Mouse (Mus musculus) left cerebral cortex, postnatal 36 days (tissue): ENCODE data around the gene Slc7a3. TPM values are rescaled to one million over a fixed set of nuclear protein-coding genes. Genes with fewer than 3 reads are reported as not detected.
"Not testable (repeated sequence)": the region's sequence is repeated elsewhere in the genome, so short reads cannot be mapped to it uniquely, and the experiment has no call there.

Experiments
- DNase-seq, 2 experiments: peaks; one replicate each; pipeline ENCODE4 v3.0.0; 2021 to 2022; ENCODE audit warnings: low spot score in 2 of 2, mixed read lengths in 1 of 2
- intact Hi-C: fragments of 180-260 bp; cut with DNase I; formaldehyde crosslinking; loops from one replicate; pipeline ENCODE4 v1.15.1; 2025
- total RNA-seq, 2 experiments: library from RNA; stranded (reverse); gene quantifications; 2 replicates each; pipeline ENCODE4 v1.2.3; 2021

Slc7a3 gene
- total RNA-seq: 1 to 10 TPM; 6.4 to 7.2 TPM

DNA sequence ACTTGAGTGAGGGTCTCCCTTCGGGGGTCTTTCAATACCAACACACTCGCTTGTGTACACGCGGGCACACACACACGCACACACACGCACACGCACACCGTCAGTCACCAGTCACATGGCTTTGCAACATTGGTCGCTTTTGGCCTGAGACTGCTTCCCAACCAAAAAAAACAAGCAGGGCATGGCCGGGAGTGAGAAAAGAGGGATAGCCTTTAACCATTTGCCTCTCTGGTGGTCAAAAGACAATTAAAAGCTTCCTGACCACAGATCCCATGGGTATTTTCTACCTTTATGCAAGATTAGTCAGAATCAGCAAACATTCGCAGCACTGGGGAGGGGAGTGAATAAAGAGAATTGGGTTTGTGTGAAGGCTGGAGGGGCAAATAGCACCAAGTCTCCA lies at the start of gene Slc7a3:
Gene Slc7a3 (minus strand): TSS at position 101 of the 400 bp plus-strand sequence.
- intact Hi-C loops: no loop called here
- DNase-seq: no peak

DNA sequence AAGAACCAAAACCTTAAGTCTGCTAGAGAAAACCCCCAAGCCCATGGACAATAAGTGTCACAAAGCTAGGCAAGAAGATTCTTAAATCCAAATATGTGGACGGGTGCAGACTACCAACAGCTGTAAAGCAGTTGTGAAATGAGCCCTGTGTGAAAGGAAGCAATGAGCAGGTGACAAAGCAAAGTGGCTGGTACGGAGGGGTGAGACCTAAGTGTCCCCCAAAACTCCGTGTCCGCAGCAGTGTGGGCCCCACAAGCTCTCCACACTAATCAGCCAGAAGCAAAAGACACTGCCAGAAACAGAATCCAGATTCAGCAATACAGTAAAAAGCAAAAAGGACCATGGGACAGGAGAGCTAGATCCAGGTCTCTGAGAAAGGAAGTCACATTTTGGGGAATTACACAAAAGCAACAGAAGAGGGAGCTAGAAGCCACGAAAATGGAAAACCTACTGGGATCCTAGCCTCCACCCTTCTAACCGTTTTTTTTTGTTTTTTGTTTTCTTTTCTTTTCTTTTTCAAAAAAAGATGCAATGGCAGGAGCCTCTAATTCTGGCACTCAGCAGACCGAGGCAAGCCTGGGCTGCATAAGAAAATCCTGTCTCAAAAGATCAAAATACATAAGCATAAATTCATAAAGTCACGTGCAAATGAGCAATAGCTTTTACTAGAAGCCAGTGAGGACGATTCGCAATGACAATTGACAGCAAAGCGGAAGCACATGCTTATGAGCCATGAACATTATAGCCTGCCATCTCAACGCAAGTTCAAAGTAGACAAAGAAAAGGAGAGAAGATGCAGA lies 46.4 kb upstream of the Slc7a3 start:
- peak; percentile 8 to 9 for DNase-seq
- intact Hi-C loops: loop anchor here (1.0 to 2.0 kb wide), 2 partner anchors 153 to 197 kb away; no protein-coding TSS in a partner anchor

DNA sequence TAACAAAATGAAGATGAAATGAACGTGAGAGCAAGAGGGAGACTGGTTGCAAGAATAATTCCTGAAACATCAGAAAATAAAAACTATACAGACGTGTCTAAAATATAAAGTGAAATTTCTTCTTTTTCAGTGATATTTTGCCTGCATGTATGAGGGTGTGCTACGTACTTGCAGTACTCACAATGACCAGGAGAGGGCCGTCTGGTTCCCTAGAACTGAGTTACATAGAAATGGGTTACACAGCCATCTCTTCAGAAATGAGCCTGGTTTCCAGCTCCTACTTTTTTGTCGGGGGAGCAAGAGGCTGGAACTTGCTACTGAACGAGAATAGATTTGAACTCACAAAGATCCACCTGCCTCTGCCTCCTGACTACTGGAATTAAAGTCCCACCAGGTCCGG lies 45.2 kb upstream of the Slc7a3 start:
- DNase-seq: peak; percentile 29 to 56
- intact Hi-C loops: no loop called here

DNA sequence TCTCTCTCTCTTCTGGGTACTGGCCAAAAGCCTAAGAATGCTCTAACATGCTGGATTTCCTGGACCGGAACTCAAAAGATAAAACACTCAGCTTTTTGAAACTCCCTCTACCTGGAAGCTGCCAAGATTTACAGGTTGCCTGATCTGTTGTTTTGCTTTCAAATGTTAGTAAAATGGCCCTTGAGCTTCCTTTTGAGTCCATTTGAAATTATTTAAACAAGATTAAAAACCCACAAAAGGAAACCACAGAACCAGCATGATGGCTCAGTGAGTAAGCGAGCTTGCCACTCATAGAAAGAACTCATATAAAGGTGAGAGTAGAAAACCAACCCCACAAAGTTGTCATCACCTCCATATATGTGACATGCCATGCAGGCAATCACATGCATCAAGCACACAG lies 42.7 kb upstream of the Slc7a3 start:
- no peak for DNase-seq
- intact Hi-C loops: no loop called here

DNA sequence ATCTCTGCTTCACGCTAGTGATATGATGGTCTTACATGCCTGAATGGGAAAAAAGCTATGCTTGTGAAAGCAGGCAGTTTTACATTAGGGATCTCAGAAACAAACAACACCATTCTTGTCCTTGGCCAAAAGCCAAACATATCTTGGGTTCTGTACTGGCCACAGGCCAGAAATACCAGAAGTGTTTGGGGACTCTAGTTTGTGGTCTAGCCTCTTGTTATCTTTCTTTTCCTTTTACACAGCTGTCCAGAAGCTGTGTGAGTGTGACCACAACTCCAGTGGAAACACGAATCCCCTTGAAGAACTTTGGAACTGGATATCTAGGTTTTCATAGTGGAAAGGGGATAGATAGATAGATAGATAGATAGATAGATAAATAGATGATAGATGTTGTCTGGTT lies 41.2 kb upstream of the Slc7a3 start:
- DNase-seq: no peak
- intact Hi-C loops: no loop called here

DNA sequence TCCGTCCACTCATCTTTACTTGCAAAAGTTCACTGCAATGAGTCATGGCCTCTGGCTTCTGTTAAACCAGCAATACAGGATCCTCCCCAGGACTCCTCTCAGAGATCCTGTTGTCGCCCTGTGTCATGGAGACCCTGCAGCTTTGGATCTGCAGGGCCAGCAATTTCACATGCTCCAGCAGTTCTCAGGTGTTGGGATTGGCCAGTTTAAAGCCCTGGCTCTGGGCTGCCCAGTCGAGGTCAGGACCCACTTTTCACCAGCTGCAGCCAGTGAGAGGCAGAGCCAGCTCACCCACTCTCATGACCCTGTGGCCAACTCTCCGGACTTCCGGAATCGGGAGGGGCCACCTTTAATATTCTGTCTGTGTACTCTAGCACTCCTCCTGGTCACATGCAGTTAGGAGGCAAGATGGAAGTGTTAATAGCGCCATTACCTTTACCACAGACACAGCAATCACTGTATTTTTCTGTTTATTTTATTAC lies 40.7 kb upstream of the Slc7a3 start:
- no peak for DNase-seq
- intact Hi-C loops: no loop called here

DNA sequence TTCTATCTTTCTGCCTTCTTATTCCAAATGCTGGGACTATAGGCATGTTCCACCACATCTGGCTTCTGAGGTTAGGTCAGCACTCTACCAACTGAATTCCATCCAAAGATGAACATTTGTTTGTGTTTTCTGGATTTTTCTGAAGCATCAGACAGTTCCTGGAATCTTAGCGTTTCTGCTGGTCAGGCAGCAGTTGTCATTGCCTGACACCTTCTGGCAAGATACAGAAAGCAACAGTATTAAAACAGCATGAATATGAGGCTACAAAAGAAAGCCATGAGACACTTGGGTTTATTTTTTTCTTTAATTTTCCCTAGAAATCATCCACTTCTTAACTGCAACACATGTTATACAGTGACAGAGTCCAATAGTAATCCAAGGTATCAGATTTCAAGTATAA lies 34.7 kb upstream of the Slc7a3 start:
- intact Hi-C loops: no loop called here
- no peak for DNase-seq

DNA sequence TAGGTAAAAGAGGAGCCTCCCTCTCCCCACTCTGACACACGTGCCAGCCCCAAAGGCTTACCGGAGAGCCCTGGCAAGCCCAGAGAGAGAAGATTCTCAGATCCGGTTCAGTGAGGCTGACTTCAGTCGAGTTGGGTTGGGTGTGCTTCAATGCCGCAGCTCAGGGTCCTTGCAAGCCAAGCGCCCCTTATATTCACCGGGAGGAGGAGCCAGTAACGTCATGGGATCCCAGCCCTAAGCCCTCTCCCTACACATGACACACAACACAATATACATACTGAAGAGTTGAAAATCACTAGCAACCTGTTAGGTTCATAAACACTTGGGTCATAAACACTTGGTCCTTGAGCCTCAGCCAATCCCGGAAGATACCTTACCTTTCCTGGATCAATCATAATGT lies 609 bp downstream of the Slc7a3 start:
- DNase-seq, intact Hi-C loops: not testable (repeated sequence)

DNA sequence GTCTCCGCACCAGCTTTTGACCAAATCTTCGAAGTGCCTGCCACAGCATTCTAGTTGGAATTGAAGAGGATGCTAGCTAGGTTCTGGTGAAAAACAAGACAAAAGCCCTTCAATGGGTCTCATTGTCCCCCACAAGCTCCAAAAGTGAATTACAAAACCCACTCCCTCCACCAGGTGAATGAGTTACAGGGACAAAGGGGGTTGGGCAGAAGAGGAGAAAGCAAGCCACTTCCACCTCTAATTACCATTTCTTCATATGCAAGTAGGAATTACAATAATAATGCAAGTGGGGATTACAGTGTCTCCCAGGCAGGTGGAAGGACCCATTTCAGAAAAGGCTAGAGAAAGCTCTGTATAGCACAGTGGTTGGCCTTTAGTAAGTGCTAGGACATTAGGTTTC lies 1.6 kb downstream of the Slc7a3 start:
- DNase-seq: no peak
- intact Hi-C loops: no loop called here

DNA sequence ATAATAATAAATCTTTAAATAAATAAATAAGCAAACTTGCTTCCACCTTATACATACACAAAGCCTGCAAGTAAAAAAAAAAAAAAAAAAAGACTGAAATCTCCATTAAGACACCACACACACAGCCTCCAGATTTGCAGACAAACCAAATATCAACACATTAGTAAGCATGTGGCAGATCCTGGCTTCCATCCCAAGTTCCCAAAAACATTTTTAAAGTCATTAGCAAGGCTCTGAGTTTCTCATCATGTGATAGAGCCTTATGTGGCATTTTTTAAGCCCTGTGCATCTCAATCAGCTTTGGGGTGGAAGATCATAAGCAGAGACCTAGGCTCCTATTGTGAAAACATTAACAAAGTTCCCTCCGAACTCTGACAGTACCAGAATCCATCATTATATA lies 20.6 kb downstream of the Slc7a3 start:
- intact Hi-C loops: no loop called here
- no peak for DNase-seq

DNA sequence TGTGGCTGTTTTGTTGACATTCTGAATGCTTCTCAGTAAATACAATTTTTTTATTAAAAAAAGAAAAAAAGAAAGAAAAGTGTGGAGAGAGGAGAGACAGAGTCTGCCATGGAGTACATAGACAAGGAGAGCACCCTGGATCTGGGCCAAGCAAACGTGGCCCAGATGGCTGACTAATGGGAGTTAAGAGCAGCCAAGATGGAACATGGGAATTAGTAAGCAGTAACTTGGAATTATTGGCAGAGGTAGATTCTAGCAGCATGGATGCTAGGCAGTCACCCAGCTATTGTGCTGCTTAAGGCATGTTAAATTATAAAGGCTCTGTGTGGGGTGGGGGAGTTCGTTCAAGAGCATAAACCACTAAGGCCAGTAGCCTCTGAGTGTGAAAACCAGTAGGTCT lies 22.3 kb downstream of the Slc7a3 start:
- DNase-seq: no peak
- intact Hi-C loops: no loop called here

DNA sequence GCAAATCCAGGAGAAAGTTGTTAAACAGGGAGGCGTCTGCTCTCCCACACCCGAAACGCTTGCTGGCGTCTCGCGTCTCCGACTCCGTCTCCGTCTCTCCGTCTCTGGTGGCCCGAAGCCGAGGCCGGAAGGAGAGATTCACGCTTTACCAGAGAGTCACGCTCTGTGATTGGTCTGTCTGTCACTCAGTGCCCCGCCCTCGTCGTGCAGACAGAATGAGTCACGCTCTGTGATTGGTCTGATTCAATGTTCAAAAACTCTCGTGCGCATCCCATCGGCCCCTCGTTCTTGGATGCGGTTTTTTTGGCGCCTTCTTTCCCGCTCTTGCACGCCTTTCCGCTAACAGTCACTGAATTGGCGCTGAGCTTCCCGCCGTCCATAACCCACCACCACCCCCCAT lies 26.3 kb downstream of the Slc7a3 start, which contains the start of gene Tex11:
Gene Tex11 (minus strand): TSS at position 127 of the 400 bp plus-strand sequence.
- DNase-seq: no peak
- intact Hi-C loops: no loop called here

Other genes with a start within 250 kb of the Slc7a3 start
- under 1 TPM in 1 of 2 experiments, not detected in 1; 0.10 TPM for gene Tex11, start 26.4 kb downstream of the Slc7a3 start, total RNA-seq
- 10 to 100 TPM; 73.8 to 78.0 TPM for gene Snx12, start 136.5 kb upstream of the Slc7a3 start, total RNA-seq
- 10 to 100 TPM; 15.5 to 17.0 TPM for gene Foxo4, start 168.5 kb upstream of the Slc7a3 start, total RNA-seq
- not detected for gene Gm614, start 178.0 kb upstream of the Slc7a3 start, total RNA-seq
- gene Il2rg, start 182.2 kb upstream of the Slc7a3 start, total RNA-seq: 1 to 10 TPM in 1 of 2 experiments, under 1 TPM in 1; 0.99 to 2.4 TPM
- not detected for gene Gm20489, start 183.0 kb upstream of the Slc7a3 start, total RNA-seq
- 10 to 100 TPM; 18.4 to 26.4 TPM for gene Med12, start 188.0 kb upstream of the Slc7a3 start, total RNA-seq
- 100 to 1,000 TPM; 161 to 163 TPM for gene Nlgn3, start 213.1 kb upstream of the Slc7a3 start, total RNA-seq